Mouse (Mus musculus) heart, embryonic 14.5 days (tissue): ENCODE data around the gene Rsrp1. TPM values are rescaled to one million over a fixed set of nuclear protein-coding genes. Genes with fewer than 3 reads are reported as not detected.
A peak's percentile ranks its signal among the peaks of the same experiment; 100 is the strongest.

Experiments used
- ATAC-seq: fragments of 200-750 bp; cut with Nextera tagmentation; 2 replicates; pipeline ENCODE4 v1.8.0; 2017; ENCODE audit warnings: low read depth, moderate TSS enrichment; ENCODE audit not compliant: insufficient number of reproducible peaks, insufficient read depth, low FRiP score
- H3K27ac ChIP-seq, 2 experiments: fragments of 200-500 bp in 1 of 2; fragments of 300-500 bp in 1 of 2; sonication (generic) in 1 of 2; replicated peaks in 1 of 2; 2 replicates each; pipeline ENCODE4 v1.5.1; 2012 to 2014; ENCODE audit warnings: low read depth in 2 of 2, low read length in 2 of 2, control low read depth in 1 of 2, mild to moderate bottlenecking in 1 of 2, mixed read lengths in 1 of 2; ENCODE audit not compliant: control insufficient read depth in 1 of 2, insufficient read depth in 1 of 2
- H3K27me3 ChIP-seq: fragments of 300-500 bp; sonication (generic); 2 replicates; pipeline ENCODE4 v1.6.1; 2014; ENCODE audit warnings: mild to moderate bottlenecking, low read length, control low read depth; ENCODE audit not compliant: control insufficient read depth, insufficient read depth
- H3K36me3 ChIP-seq: fragments of 300-500 bp; sonication (generic); 2 replicates; pipeline ENCODE4 v1.6.1; 2014; ENCODE audit warnings: mild to moderate bottlenecking, control low read depth, low read length, mixed read lengths; ENCODE audit not compliant: control insufficient read depth, insufficient read depth
- H3K4me1 ChIP-seq, 2 experiments: fragments of 200-500 bp in 1 of 2; fragments of 300-500 bp in 1 of 2; sonication (generic) in 1 of 2; 2 replicates each; pipeline ENCODE4 v1.6.1; 2012 to 2014; ENCODE audit warnings: low read length in 2 of 2, control low read depth in 1 of 2, mixed read lengths in 1 of 2; ENCODE audit not compliant: control insufficient read depth in 2 of 2, insufficient read depth in 2 of 2
- H3K4me2 ChIP-seq: fragments of 300-500 bp; sonication (generic); 2 replicates; pipeline ENCODE4 v1.6.1; 2014; ENCODE audit warnings: mild to moderate bottlenecking, low read length
- H3K4me3 ChIP-seq, 2 experiments: fragments of 200-500 bp in 1 of 2; fragments of 300-500 bp in 1 of 2; sonication (generic) in 1 of 2; 2 replicates each; pipeline ENCODE4 v1.5.1; 2012 to 2014; ENCODE audit warnings: low read length in 2 of 2, mild to moderate bottlenecking in 2 of 2, control low read depth in 1 of 2, low read depth in 1 of 2, moderate library complexity in 1 of 2; ENCODE audit not compliant: control insufficient read depth in 1 of 2, insufficient read depth in 1 of 2
- H3K9ac ChIP-seq: fragments of 300-500 bp; sonication (generic); 2 replicates; pipeline ENCODE4 v1.6.1; 2014; ENCODE audit warnings: mild to moderate bottlenecking, low read length
- H3K9me3 ChIP-seq: fragments of 300-500 bp; sonication (generic); 2 replicates; pipeline ENCODE4 v1.6.1; 2016; ENCODE audit warnings: low read length, control low read depth; ENCODE audit not compliant: control insufficient read depth
- WGBS: fragments of 180-500 bp; shearing (Covaris S2); extraction: QIAGEN DNeasy Blood & Tissue Kit; methylation state at CpG from one replicate; pipeline ENCODE4 v1.1.7; 2014; 5-methylcytosine and 5-hydroxymethylcytosine counted together
- polyA plus RNA-seq: library from polyadenylated mRNA; unstranded; fragments of >200 nt; fragmentation: Nextera tagmentation; extraction: Ambion mirVana; gene quantifications from 2 replicates; pipeline ENCODE4 v1.2.1, GENCODE M21; 2014

The Rsrp1 gene
- polyA plus RNA-seq, 1 experiment from 2014 or later: 341 TPM

DNA sequence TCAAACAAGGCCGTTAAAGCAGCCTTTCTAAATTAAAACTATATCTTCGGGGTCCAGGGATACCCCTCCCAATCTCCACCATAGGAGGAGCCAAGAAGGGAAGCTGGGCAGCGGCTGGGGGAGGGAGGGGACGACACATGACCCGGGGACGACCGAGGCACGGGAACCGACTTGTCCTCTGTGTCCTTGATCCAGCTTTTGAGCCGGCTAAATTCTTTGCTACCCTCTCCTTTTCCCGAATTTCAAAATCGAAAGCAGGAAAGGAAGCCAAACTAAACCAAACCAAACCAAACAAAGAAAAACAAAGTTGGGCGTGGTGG is 507 bp upstream of the Rsrp1 start:
- 2% methylated on average over 13 of the region's 13 CpGs for WGBS
- no peaks in the 10 kb centered on the region for H3K27me3 ChIP-seq

DNA sequence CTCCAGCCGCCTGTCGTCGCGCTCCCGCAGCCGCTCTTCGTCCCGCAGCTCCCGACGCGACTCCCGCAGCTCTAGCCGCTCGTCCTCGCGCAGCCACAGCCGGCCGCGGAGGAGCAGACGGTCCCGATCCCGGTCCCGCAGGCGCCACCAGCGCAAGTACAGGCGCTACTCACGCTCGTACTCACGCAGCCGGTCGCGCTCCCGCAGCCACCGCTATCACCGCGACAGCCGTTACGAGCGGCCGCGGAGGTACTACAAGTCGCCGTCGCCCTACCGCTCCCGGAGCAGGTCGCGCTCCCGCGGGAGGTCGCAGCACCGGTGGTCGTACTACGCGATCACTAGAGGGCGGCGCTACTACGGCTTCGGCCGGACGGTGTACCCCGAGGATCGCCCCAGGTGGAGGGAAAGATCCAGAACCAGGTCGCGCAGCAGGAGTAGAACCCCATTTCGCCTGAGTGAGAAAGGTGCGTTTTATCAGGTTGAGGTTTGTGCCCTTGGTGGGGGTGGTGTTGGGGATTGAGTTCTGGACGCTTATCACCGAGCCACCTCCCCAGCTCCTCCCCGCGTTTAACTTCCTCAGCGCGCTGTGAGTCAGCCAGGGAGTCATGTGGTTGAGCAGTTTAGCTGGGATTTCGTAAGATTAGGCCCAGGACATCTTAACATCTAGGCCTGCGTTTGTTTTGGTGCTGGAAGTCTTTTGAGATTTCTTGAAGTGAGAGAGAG is 788 bp downstream of the Rsrp1 start:
- Histone ChIP-seq H3K9ac (peak overlapping the region; percentile 96), H3K4me3 (peak overlapping the region; percentile 76 to 90), H3K27ac (peak overlapping the region; percentile 90 to 92), H3K4me2 (peak overlapping the region; percentile 81), H3K4me1 (peaks cover 5 to 23% of the 10 kb centered on the region in 2 experiments), H3K36me3 (peaks cover 43% of the 10 kb centered on the region), H3K27me3 (no peaks in the 10 kb centered on the region), H3K9me3 (no peaks in the 10 kb centered on the region)
- ATAC-seq: peak; percentile 38
- WGBS: under 1% methylated on average over 70 of the region's 75 CpGs

More for the DNA sequence above, 507 bp upstream of the Rsrp1 start:
- Histone ChIP-seq H3K27ac (peak overlapping the region; percentile 82 to 92), H3K4me1 (peaks cover 5 to 23% of the 10 kb centered on the region in 2 experiments), H3K9ac (peak overlapping the region; percentile 76), H3K9me3 (no peaks in the 10 kb centered on the region), H3K4me3 (peak overlapping the region; percentile 55 to 90), H3K36me3 (peaks cover 33% of the 10 kb centered on the region), H3K4me2 (peak overlapping the region; percentile 85)
- 0 out of 2 replicates have a peak, but pooled peaks have one; percentile 44 for ATAC-seq

DNA sequence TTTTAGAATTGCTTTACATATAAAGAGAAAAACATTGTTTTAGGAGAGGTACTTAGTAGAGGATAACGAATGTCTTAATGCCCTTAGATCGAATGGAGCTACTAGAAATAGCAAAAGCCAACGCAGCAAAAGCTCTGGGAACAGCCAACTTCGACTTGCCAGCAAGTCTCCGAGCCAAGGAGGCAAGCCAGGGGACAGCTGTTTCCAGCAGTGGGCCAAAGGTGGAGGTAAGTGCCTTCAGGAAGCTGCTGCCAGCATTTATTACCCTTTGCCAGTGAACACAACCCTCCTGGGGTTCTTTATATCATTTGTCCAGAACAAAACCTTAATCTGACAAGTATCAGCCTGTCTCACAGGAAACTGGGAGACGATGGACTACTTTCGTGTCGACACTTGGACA is 1.8 kb downstream of the Rsrp1 start:
- H3K36me3 ChIP-seq: peaks cover 43% of the 10 kb centered on the region
- H3K4me3 ChIP-seq: peak overlapping the region; percentile 21 to 90
- no peak for ATAC-seq
- H3K4me2 ChIP-seq: peak overlapping the region; percentile 81
- H3K27me3 ChIP-seq: no peaks in the 10 kb centered on the region
- H3K9me3 ChIP-seq: no peaks in the 10 kb centered on the region
- H3K4me1 ChIP-seq: peaks cover 5 to 26% of the 10 kb centered on the region in 2 experiments
- H3K27ac ChIP-seq: no peak overlapping the region
- peak overlapping the region; percentile 96 for H3K9ac ChIP-seq
- WGBS: 65% methylated on average over 8 of the region's 8 CpGs

DNA sequence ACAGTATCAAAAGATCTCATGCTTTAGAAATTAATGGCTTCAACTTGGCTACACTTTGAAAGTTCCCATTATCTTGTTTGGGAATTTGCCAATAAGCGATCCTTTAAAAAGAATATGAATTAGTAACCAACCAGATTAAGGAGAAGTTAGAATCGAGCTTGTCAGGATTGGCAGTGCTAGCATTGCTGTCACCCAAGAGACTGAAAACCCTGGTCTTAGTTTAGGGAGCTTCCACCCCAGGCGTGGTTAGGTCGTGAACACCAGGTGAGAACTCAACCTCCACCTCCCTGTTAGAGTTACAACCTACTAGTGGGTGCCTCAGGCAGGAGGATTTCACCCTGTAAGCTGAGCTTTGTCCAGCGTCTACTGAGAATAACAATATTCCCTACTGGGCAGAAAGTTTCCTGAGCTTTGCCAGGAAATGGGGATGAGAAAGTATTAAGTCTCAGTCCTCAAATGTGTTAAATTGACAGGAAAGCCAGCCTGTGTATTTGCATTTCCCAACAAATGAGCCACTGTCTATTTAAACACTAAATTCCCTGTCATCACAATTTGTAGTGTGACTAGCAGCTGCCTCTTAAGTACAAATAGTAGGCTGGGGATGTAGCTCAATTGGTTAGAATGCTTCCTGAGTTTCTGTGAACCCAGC is 4.5 kb downstream of the Rsrp1 start:
- H3K4me1 ChIP-seq: peaks cover 2 to 25% of the 10 kb centered on the region in 2 experiments
- H3K4me2 ChIP-seq: no peak overlapping the region
- H3K27ac ChIP-seq: no peak overlapping the region
- no peaks in the 10 kb centered on the region for H3K9me3 ChIP-seq
- H3K9ac ChIP-seq: no peak overlapping the region; the same call in 1 of the 2 replicates
- no peak overlapping the region for H3K4me3 ChIP-seq
- no peaks in the 10 kb centered on the region for H3K27me3 ChIP-seq
- 68% methylated on average over 5 of the region's 5 CpGs for WGBS
- no peak for ATAC-seq
- H3K36me3 ChIP-seq: peaks cover 51% of the 10 kb centered on the region

DNA sequence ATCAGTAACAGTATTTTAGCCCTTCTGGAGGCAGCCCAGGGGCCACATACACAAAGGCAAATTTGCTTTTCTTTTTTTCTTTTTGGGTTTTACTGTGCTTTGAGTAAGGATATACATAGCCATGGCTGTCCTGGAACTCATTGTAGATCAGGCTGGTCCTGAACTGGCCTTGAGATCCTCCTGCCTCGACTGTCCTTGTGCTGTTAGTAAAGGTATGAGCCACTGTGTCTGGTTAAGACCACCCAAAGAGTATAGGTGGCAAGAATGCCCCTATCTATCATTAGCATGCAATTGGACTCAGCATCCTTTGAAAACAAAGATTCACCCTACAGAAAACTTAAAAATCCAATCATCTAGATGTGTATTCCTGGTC is 5.1 kb downstream of the Rsrp1 start:
- peaks cover 56% of the 10 kb centered on the region for H3K36me3 ChIP-seq
- H3K27me3 ChIP-seq: no peaks in the 10 kb centered on the region
- no peak overlapping the region for H3K4me2 ChIP-seq
- H3K9me3 ChIP-seq: no peaks in the 10 kb centered on the region
- no peak overlapping the region for H3K9ac ChIP-seq
- WGBS: 81% methylated on average over 1 of the region's 1 CpGs
- H3K4me1 ChIP-seq: peaks cover 2 to 25% of the 10 kb centered on the region in 2 experiments
- no peak for ATAC-seq
- H3K4me3 ChIP-seq: no peak overlapping the region
- H3K27ac ChIP-seq: no peak overlapping the region

DNA sequence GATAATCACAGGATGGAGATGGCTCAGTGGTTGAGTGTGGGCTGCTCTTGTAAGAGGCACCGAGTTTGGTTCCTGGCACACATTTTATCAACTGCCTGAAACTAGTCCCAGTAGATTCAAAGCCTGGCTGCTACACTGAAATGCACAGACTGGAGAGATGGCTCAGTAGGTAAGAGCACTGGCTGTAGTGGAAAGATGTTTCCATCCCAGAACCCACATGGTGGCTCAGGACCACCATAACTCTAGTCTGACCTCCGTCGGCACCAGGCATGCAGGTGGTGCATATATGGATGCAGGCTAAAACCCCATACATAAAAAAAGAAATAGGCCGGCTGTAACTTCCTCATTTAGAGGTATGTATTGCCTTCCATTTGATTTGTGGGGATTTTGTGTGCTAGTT is 6.1 kb downstream of the Rsrp1 start:
- Histone ChIP-seq H3K9ac (no peak overlapping the region), H3K36me3 (peaks cover 66% of the 10 kb centered on the region), H3K27ac (0 out of 4 replicates have a peak overlapping the region, but pooled peaks of 1 of the 2 experiments have one; percentile 9), H3K4me3 (no peak overlapping the region), H3K4me2 (no peak overlapping the region), H3K27me3 (no peaks in the 10 kb centered on the region), H3K9me3 (no peaks in the 10 kb centered on the region), H3K4me1 (peaks cover 2 to 25% of the 10 kb centered on the region in 2 experiments)
- ATAC-seq: no peak
- 78% methylated on average over 4 of the region's 4 CpGs for WGBS

DNA sequence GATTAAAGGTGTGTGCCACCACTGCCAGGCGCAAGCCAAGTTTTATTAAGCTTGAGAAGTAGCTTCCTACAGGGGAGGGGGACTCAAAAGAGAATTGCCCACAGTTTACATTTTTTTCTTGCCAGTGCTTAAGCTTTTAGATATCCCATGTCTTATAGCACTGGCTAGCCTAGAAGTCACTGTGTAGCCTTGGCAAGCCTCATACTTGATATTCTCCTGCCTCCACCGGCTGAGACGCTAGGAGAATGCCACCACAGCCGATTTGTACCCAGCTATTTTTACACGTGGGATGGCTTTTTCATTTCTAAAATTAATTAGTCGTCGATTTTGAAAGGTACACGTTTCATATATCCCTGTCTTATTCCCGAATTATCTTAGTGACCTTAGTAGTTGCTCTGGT is 6.8 kb downstream of the Rsrp1 start:
- peaks cover 67% of the 10 kb centered on the region for H3K36me3 ChIP-seq
- H3K27me3 ChIP-seq: no peaks in the 10 kb centered on the region
- H3K4me3 ChIP-seq: peak overlapping the region; percentile 45 to 81; a peak in 3 of 4 replicates
- 22% methylated on average over 9 of the region's 9 CpGs for WGBS
- H3K9me3 ChIP-seq: no peaks in the 10 kb centered on the region
- ATAC-seq: 0 out of 2 replicates have a peak, but pooled peaks have one; percentile 7
- peaks cover 1 to 23% of the 10 kb centered on the region in 2 experiments for H3K4me1 ChIP-seq
- H3K4me2 ChIP-seq: peak overlapping the region; percentile 79
- peak overlapping the region; percentile 62 for H3K9ac ChIP-seq
- H3K27ac ChIP-seq: peak overlapping the region; percentile 65 to 72
